Mouse (Mus musculus): ENCODE measurements around the gene Uqcrq.

Gene Uqcrq

GRCm38 (mm10) chr11:53403638-53404037 lies 27.0 kb downstream of the Uqcrq start:
- no peak for DNase-seq

- DNase-seq, result no peak
Observed at GRCm38 (mm10) chr11:53393856-53394255, 36.8 kb downstream of the Uqcrq start.

- DNase-seq, result no peak
Observed at GRCm38 (mm10) chr11:53383758-53384428, 46.7 kb downstream of the Uqcrq start.

- no peak for DNase-seq
Observed at GRCm38 (mm10) chr11:53378918-53379317, 51.7 kb downstream of the Uqcrq start.

Data from cerebellum, adult 9-11 months (tissue).